Mouse (Mus musculus): Measurements from ENCODE around the gene Isca2.

Isca2 gene

DNA sequence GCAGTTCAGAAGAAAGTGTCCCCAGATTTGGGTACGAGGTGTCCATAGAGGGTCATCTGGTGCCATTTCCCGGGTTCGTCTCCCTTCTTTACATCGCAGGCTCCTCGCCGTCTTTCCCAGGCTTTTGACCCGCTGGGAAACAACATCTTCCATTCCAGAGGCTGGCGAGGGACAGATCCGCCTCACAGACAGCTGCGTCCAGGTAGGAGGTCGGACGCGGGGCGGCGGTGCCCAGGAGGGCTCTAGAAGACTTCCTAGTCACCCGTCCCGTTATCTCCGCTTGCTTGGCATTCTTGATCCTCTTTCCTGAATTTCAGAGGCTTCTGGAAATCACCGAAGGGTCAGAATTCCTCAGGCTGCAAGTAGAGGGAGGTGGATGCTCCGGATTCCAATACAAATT is 425 bp downstream of the Isca2 start:
- no peak for DNase-seq

- no peak for DNase-seq
Measured at GRCm38 (mm10) chr12:84774376-84774775, 1.3 kb downstream of the Isca2 start.

DNA sequence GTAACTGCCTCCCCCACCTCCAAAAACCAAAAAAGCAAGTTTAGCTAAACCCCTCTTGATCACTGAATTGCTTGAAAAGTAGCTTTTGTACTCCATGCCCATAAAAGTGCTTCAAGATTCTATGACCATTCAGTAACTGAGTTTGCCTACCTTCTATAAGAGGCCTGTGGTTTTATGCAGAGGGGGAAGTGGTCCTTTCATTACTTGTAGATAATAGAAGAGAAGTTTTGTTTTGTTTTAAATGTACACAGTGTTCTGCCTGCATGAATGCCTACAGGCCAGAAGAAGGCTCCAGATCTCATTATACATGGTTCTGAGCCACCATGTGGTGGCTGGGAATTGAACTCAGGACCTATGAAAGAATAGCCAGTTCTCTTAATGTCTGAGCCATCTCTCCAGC is 3.2 kb downstream of the Isca2 start:
- no peak for DNase-seq

DNA sequence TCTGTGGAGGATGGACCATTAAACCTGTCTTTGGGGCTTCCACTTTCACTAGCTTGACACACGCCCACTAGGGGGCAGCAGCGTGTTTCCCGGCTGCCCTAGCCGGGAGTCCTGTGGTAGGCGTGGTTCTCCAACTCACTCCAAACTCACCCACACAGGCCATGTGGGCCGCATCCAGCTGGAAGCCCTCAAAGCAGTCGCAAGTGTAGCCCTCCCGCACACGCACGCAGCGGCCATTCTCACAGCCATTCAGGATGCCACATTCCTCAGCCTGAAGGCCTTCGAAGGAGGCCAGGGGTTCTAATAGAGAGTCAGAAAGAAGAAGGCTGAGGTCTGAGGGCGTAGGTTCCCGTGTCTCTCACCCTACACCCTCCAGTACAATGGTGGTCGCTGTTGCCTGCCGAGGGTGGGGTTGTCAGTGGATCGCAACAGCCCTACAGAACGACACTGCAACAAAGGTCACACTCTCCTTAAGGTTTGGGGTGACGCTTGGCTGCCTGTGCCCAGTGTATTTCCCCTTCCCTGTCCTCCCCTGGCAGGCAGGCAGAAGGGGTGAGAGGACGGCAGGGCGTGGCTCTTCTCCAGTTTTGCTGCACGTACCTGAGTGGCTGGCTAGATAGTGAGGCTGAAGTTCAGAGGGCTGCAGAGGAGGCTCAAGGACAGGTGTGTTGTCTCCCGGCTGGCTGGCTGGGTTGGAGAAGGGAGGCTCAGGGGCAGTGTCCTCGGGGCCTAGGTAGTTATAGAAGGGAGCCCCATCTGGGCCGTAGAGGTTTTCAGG is 11.7 kb downstream of the Isca2 start:
- peak; percentile 84 to 94 for DNase-seq

DNA sequence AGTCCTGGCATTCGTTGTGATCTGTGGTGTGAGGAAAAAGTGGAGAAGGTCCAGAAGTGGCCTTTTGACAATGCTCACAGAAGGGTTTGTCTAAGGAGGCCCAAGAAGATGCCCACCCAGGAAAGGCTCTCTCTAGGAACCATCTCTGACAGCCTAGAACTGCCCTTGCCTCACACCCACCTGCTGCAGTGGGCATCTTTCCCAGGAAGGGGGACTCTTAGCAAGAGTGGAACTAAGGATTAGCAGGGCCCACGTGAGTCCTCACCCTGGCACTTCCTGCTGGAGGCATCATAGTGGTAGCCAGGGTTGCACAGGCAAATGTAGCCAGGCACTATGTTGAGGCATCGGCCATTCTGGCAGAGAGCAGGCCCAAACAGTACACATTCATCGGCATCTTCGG is 13.0 kb downstream of the Isca2 start:
- no peak for DNase-seq

GRCm38 (mm10) chr12:84790853-84791252 is 17.8 kb downstream of the Isca2 start:
- no peak for DNase-seq

DNA sequence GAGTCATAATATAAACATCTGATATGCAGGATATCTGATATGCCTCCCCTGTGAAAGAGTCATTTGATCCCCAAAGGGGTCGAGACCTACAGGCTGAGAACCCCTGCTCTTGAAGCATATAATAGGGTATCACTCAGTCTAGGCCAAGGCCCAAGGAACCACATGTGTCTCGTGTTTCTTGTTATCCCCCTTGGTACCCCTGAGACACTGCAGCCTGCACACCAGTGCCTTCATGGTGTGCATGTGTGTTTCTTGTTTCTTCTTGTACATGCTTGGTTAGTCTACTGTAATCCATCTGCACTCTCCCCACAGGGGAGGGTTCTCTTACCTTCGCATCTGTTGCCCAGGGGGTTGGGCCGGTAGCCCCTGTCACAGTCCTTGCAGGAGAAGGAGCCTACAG is 19.6 kb downstream of the Isca2 start:
- no peak for DNase-seq

DNA sequence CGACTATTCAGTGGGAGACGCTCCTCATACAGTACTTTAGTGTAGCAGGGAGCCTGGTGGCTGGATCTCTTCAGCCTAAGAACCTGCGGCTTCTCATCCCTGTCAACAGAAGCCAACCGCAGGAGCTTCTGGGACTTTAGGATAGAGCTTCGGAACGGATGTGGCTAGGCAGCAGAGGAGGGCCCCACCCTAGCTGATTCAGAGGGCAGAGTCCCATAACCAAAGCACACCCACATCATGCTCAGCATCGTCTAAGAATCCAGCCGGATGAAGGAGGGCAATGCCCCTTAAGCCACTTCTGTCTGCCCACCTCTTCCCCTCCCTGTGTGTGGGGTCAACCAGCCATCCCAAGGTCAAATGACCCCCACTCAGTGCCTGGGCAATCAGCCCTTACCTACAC is 21.6 kb downstream of the Isca2 start:
- no peak for DNase-seq

DNA sequence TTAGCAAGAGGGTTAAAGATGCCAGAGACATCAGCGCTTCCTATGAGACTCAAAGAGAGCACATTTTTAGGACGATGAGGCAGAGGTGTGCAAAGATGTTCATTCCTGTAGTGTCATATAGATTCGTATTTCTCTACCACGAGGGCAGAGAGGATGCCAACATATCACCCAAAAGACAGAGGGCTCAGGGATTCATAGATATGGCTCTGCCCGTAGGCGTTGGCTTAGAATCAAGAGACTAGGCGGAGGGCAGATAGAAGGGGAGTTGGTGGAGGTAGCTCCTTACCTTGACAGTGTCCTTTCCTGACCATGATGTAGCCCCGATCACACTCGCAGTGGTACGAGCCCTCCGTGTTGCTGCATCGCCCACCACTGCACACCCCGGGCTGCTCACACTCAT is 26.0 kb downstream of the Isca2 start:
- DNase-seq: no peak

DNA sequence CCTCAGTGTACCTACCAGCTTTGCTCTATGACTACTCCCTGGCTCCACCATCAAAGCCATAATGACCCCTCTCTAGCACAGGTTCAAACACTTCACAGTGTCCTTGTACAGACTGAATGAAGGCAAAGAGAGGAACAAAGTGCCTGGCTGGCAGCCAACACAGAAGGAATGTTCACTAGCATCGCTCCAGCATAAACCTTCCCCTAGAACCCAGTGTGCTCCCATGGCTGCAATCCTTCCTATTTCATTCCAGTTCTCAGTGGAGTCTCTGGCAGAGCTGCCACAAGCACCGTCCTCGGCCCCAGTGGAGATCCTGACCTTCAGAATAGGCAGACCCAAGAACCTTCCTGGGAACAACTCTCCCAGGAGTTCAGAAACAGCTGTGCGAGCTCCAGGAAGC is 27.4 kb downstream of the Isca2 start:
- peak in 1 of 2 experiments; percentile 18 for DNase-seq

DNA sequence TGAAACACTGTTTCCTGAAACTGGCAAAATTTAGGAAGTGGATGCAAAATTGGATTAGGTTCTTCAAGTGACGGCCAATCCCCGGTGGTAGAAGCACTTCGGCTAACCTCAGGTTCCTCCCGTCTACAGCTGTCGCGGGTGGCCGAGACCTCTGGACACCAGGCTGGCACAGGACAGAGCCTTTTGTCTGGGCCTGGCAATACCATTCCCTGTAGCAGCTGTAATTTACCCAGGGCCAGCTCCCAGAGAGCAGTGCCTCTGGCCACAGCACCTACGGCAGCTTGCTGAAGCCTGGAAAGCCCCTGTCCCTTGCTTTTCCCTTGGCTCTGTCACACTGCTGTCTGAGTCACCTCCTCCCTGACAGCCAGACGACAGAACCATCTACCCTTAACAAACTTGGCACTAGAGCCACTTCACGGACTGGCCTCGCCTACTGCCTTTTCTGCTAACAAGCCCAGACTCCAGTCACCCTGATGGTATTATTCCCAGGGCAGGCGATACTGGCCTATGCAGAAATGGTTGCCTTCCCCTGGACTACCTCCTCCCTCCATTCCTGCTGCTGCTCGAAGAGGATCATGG is 28.6 kb downstream of the Isca2 start:
- no peak for DNase-seq

- DNase-seq: no peak
Measured at GRCm38 (mm10) chr12:84802625-84803024, 29.6 kb downstream of the Isca2 start.

GRCm38 (mm10) chr12:84805228-84805842 is 32.3 kb downstream of the Isca2 start:
- DNase-seq: peak; percentile 13 to 27

DNA sequence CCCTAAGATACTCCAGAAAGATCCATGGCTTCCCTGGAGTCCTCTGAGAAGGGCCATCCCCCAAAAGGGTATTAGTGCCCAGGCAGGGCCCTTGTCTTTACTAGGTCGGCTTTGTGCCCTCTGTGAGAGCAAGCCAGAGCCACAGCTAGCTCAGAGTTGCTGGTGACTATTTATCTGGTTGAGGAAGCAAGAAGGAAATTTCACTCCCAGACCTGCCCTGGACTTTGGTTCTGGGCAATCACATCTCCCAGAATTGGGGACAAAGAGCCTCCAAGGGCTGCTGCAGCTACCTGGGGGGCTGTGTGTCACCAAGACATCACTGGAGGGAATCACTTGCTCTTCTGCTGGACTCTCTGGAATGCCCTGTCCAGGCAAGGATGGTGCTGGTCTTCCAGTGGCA is 33.0 kb downstream of the Isca2 start:
- no peak for DNase-seq

- DNase-seq: no peak
Measured at GRCm38 (mm10) chr12:84806726-84807125, 33.7 kb downstream of the Isca2 start.

- no peak for DNase-seq
Measured at GRCm38 (mm10) chr12:84807351-84807750, 34.3 kb downstream of the Isca2 start.

- no peak for DNase-seq
Measured at GRCm38 (mm10) chr12:84809033-84809432, 36.0 kb downstream of the Isca2 start.

GRCm38 (mm10) chr12:84810810-84811209 is 37.8 kb downstream of the Isca2 start:
- DNase-seq: no peak

GRCm38 (mm10) chr12:84811510-84811909 is 38.5 kb downstream of the Isca2 start:
- DNase-seq: peak in 1 of 2 experiments; percentile 17

- peak; percentile 12 to 37 for DNase-seq
Measured at GRCm38 (mm10) chr12:84812004-84812403, 39.0 kb downstream of the Isca2 start.

DNA sequence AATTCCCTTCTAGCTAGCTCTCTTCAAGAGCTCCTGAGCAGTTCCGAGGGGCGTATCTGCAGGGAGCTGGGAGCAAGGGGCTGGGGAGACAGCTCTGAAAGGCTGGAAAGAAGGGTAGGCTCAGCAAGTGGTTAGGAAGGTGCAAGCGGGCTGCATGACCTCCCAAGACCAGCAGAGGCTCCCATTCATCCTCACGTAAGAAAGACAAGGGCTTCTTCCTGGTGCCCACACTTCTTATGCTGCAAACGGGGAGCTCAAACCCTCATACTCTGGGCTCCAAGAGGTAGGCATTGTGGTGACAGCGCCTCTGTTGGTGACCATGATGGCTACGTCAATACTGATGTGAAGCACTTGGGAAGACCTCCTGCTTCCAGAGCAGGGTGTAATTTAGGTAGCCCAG is 40.7 kb downstream of the Isca2 start:
- DNase-seq: no peak

GRCm38 (mm10) chr12:84814663-84815325 is 41.7 kb downstream of the Isca2 start:
- DNase-seq: no peak

DNA sequence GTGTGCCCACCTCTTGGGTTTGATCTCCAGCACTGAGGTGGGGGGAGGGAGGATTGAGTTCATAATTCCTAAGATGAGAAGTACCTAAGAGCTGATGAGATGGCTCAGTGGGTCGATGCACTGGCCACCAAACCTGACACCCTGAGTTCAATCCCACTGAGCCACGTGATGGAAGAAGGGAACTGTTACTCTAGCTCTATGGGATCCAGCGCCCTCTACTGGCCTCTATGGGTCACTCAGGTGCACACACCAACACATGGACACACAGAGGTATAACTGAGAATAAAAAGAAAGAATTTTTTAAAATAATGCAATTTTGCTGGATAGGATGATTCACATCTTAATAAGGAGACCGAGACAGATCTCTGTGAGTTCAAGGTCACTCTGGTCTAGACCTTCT is 45.4 kb downstream of the Isca2 start:
- DNase-seq: no peak

All from kidney, postnatal 36 days (tissue).